14 mouse cellular contexts compared by ENCODE assay signal in the genomic region with DNA sequence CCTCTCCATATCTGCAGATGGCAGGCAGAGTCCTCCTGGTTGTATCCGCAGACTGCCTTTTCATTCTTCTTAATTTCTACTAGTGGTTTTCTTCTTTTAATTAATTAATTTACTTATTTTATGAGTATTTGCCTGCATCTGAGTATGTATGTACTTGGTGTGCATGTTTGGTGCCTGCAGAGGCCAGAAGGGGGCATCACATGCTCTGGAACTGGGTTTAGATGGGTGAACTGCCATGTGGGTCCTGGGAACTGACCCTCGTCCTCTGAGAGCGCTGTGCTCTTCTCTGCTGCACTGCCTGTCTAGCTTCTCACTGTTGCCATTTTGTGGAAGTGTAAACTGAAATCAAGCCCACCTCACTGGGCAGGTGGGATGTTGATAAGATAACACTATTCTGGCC. TPM values are rescaled to one million over a fixed set of nuclear protein-coding genes. Genes with fewer than 3 reads are reported as not detected.
A peak's percentile ranks its signal among the peaks of the same experiment; 100 is the strongest.
DNase-seq lines count a peak whose midpoint lies in the region; ATAC-seq and TF ChIP-seq lines count a peak whose summit lies in the region.
"Had no signal": no experiment of that assay in that cellular context is flagged by ENCODE, and none has a peak within 500 bp of the region (broad histone marks: within the 10 kb centered on the region; RNA-seq: fewer than 3 reads in every experiment).

No protein-coding gene starts in this region.

- peaks cover 8% of the 10 kb centered on the region for H3K4me1 ChIP-seq in hindbrain, postnatal 0 days (ENCODE audit: insufficient read depth, low read length)
- H3K4me1 ChIP-seq in hindbrain, embryonic 11.5 days (replicated peaks; ENCODE audit: control insufficient read depth, insufficient read depth, low read length) = no peaks in the 10 kb centered on the region
- H3K4me1 ChIP-seq in megakaryocyte, embryonic 14.5 days = peaks cover 43% of the 10 kb centered on the region
- H3K4me1 ChIP-seq in neural tube, embryonic 15.5 days = peaks cover 20% of the 10 kb centered on the region

- no peak for ATAC-seq in hindbrain, postnatal 0 days
- ATAC-seq in hindbrain, embryonic 11.5 days (ENCODE audit: low FRiP score) = no peak
- no peak for ATAC-seq in megakaryocyte, adult 5-6 weeks (ENCODE audit: poor library complexity, severe bottlenecking)
- no peak for ATAC-seq in neural tube, embryonic 15.5 days (ENCODE audit: low FRiP score)

- WGBS in hindbrain, postnatal 0 days = 87% methylated on average over 3 of the region's 3 CpGs
- 91% methylated on average over 3 of the region's 3 CpGs for WGBS in hindbrain, embryonic 11.5 days
- 88% methylated on average over 3 of the region's 3 CpGs for WGBS in neural tube, embryonic 15.5 days

- H3K9ac ChIP-seq in hindbrain, postnatal 0 days (replicated peaks; ENCODE audit: low read length) = no peak overlapping the region
- no peak overlapping the region for H3K9ac ChIP-seq in hindbrain, embryonic 11.5 days (ENCODE audit: low read depth, low read length)
- H3K9ac ChIP-seq in neural tube, embryonic 15.5 days (replicated peaks) = no peak overlapping the region
- H3K9ac ChIP-seq: hindbrain, embryonic 14.5 days had no signal

- H3K4me3 ChIP-seq in hindbrain, postnatal 0 days (ENCODE audit: low read length) = no peak overlapping the region
- no peak overlapping the region for H3K4me3 ChIP-seq in hindbrain, embryonic 11.5 days (ENCODE audit: low read depth, low read length)
- H3K4me3 ChIP-seq in megakaryocyte, embryonic 14.5 days (replicated peaks) = peak overlapping the region; percentile 29
- no peak overlapping the region for H3K4me3 ChIP-seq in neural tube, embryonic 15.5 days (replicated peaks)

- peaks cover 5% of the 10 kb centered on the region; the same call in 1 of the 2 replicates for H3K36me3 ChIP-seq in hindbrain, postnatal 0 days (ENCODE audit: insufficient read depth, low read length)
- peaks cover 7% of the 10 kb centered on the region for H3K36me3 ChIP-seq in hindbrain, embryonic 11.5 days (ENCODE audit: control insufficient read depth, insufficient read depth, low read length)
- peaks cover 45% of the 10 kb centered on the region for H3K36me3 ChIP-seq in megakaryocyte, embryonic 14.5 days (replicated peaks; ENCODE audit: low read length)
- peaks cover 12% of the 10 kb centered on the region for H3K36me3 ChIP-seq in neural tube, embryonic 15.5 days

- DNase-seq in hindbrain, postnatal 0 days (ENCODE audit: low spot score) = no peak
- DNase-seq in hindbrain, embryonic 11.5 days (ENCODE audit: low spot score) = no peak
- DNase-seq in R1 (ENCODE audit: low read depth, low spot score) = peak; percentile 73
- no peak for DNase-seq in cerebellum, postnatal 4 days (ENCODE audit: low spot score in 2 of 2)
- DNase-seq: adrenal gland, postnatal 36 days had no signal

- no peaks in the 10 kb centered on the region for H3K27me3 ChIP-seq in hindbrain, postnatal 0 days (ENCODE audit: insufficient read depth, low read length)
- H3K27me3 ChIP-seq in hindbrain, embryonic 11.5 days (ENCODE audit: control insufficient read depth, insufficient read depth, low read length) = no peaks in the 10 kb centered on the region
- H3K27me3 ChIP-seq in megakaryocyte, embryonic 14.5 days (replicated peaks) = no peaks in the 10 kb centered on the region
- H3K27me3 ChIP-seq in neural tube, embryonic 15.5 days (replicated peaks) = no peaks in the 10 kb centered on the region

- no peaks in the 10 kb centered on the region for H3K9me3 ChIP-seq in hindbrain, postnatal 0 days (ENCODE audit: low read length)
- H3K9me3 ChIP-seq in hindbrain, embryonic 11.5 days (ENCODE audit: control insufficient read depth, low read length) = no peaks in the 10 kb centered on the region
- no peaks in the 10 kb centered on the region for H3K9me3 ChIP-seq in megakaryocyte, embryonic 14.5 days
- no peaks in the 10 kb centered on the region for H3K9me3 ChIP-seq in neural tube, embryonic 15.5 days (replicated peaks)

- no peak overlapping the region for H3K4me2 ChIP-seq in hindbrain, postnatal 0 days (ENCODE audit: low read depth, low read length)
- no peak overlapping the region for H3K4me2 ChIP-seq in hindbrain, embryonic 11.5 days (replicated peaks; ENCODE audit: low read depth, low read length)
- H3K4me2 ChIP-seq in neural tube, embryonic 15.5 days = no peak overlapping the region
- H3K4me2 ChIP-seq: hindbrain, embryonic 14.5 days had no signal

- peak; percentile 33; the same call in 1 of the 2 replicates for TF ChIP-seq CTCF in hindbrain, postnatal 0 days (IDR thresholded peaks at IDR 0.05; ENCODE audit: low read depth)

- H3K27ac ChIP-seq in hindbrain, postnatal 0 days = no peak overlapping the region
- no peak overlapping the region for H3K27ac ChIP-seq in hindbrain, embryonic 11.5 days (ENCODE audit: low read depth, low read length)
- no peak overlapping the region for H3K27ac ChIP-seq in neural tube, embryonic 15.5 days (replicated peaks)
- H3K27ac ChIP-seq: hindbrain, embryonic 14.5 days had no signal

RNA-seq across cellular contexts. Expression of gene Tlk2, which starts 6.1 kb away (rescaled TPM):
- total RNA-seq in hindbrain, postnatal 0 days (2014; rRNA removed) = 43.3 and 50.4 TPM in 2 replicates
- polyA plus RNA-seq in hindbrain, postnatal 0 days (2015; fragmentation: Nextera tagmentation; extraction: Ambion mirVana) = 15.1 and 15.9 TPM in 2 replicates
- 29.2 and 30.5 TPM in 2 replicates for polyA plus RNA-seq in hindbrain, embryonic 11.5 days (2014; fragmentation: Nextera tagmentation; extraction: Ambion mirVana)
- polyA plus RNA-seq in megakaryocyte, embryonic 14.5 days (2012; ENCODE audit: insufficient read depth, low replicate concordance) = 4.4 and 5.8 TPM in 2 replicates
- 40.4 and 49.0 TPM in 2 replicates for total RNA-seq in megakaryocyte, adult 5-6 weeks (2015)
- total RNA-seq in megakaryocyte, adult 5-6 weeks (2017) = 54.7 and 80.7 TPM in 2 replicates
- polyA plus RNA-seq in neural tube, embryonic 15.5 days (2015; fragmentation: Nextera tagmentation; extraction: Ambion mirVana) = 18.6 and 20.6 TPM in 2 replicates

RNA-seq across cellular contexts. Expression of gene Gm10842, which starts 38.0 kb away (rescaled TPM):
- total RNA-seq in hindbrain, postnatal 0 days (2014; rRNA removed) = not detected in 2 replicates
- not detected in 2 replicates for polyA plus RNA-seq in hindbrain, postnatal 0 days (2015; fragmentation: Nextera tagmentation; extraction: Ambion mirVana)
- polyA plus RNA-seq in hindbrain, embryonic 11.5 days (2014; fragmentation: Nextera tagmentation; extraction: Ambion mirVana) = not detected in 2 replicates
- polyA plus RNA-seq in megakaryocyte, embryonic 14.5 days (2012; ENCODE audit: insufficient read depth, low replicate concordance) = not detected in 2 replicates
- not detected in 2 replicates for total RNA-seq in megakaryocyte, adult 5-6 weeks (2015)
- not detected in 2 replicates for total RNA-seq in megakaryocyte, adult 5-6 weeks (2017)
- polyA plus RNA-seq in neural tube, embryonic 15.5 days (2015; fragmentation: Nextera tagmentation; extraction: Ambion mirVana) = not detected in 2 replicates
- total RNA-seq: adrenal gland, postnatal 36 days; left cerebral cortex, postnatal 25 days had no signal
- polyA plus RNA-seq: frontal cortex, adult 2 months; hindbrain, embryonic 14.5 days; lung, embryonic 16.5 days; spleen, adult 2 months; thymus, postnatal 0 days had no signal

RNA-seq across cellular contexts. Expression of gene Mettl2, which starts 58.5 kb away (rescaled TPM):
- total RNA-seq in hindbrain, postnatal 0 days (2014; rRNA removed) = 21.7 and 29.6 TPM in 2 replicates
- polyA plus RNA-seq in hindbrain, postnatal 0 days (2015; fragmentation: Nextera tagmentation; extraction: Ambion mirVana) = 31.1 and 33.2 TPM in 2 replicates
- polyA plus RNA-seq in hindbrain, embryonic 11.5 days (2014; fragmentation: Nextera tagmentation; extraction: Ambion mirVana) = 45.5 and 45.9 TPM in 2 replicates
- polyA plus RNA-seq in megakaryocyte, embryonic 14.5 days (2012; ENCODE audit: insufficient read depth, low replicate concordance) = 2.8 and 3.7 TPM in 2 replicates
- 6.7 and 10.0 TPM in 2 replicates for total RNA-seq in megakaryocyte, adult 5-6 weeks (2015)
- 12.1 and 13.3 TPM in 2 replicates for total RNA-seq in megakaryocyte, adult 5-6 weeks (2017)
- polyA plus RNA-seq in neural tube, embryonic 15.5 days (2015; fragmentation: Nextera tagmentation; extraction: Ambion mirVana) = 30.0 and 35.1 TPM in 2 replicates
